In genomic region chr2:24962304-24963000, GRCm38 (mm10) we compare ENCODE assay signal across 8 mouse cellular contexts. TPM values are rescaled to one million over a fixed set of nuclear protein-coding genes. Genes with fewer than 3 reads are reported as not detected.
A peak's percentile ranks its signal among the peaks of the same experiment; 100 is the strongest.
DNase-seq lines count a peak whose midpoint lies in the region; ATAC-seq and TF ChIP-seq lines count a peak whose summit lies in the region.

Gene Dph7, plus strand, starts transcription at chr2:24962400.

- peak; percentile 58 for TF ChIP-seq POLR2A in olfactory bulb, adult 2 months (IDR thresholded peaks at IDR 0.05; ENCODE audit: insufficient read depth, low read depth, low read length)
- TF ChIP-seq POLR2A in thymus, adult 2 months (IDR thresholded peaks at IDR 0.05; ENCODE audit: control insufficient read depth, extremely low read depth, insufficient read depth, low read length, poor library complexity): peak; percentile 58

- WGBS in forebrain, embryonic 15.5 days: under 1% methylated on average over 28 of the region's 28 CpGs
- under 1% methylated on average over 28 of the region's 28 CpGs for WGBS in lung, embryonic 14.5 days
- WGBS in olfactory bulb, adult 2 months: under 1% methylated on average over 28 of the region's 28 CpGs
- 1% methylated on average over 28 of the region's 28 CpGs for WGBS in thymus, adult 2 months

- TF ChIP-seq CTCF in layer of hippocampus, adult 2 months (conservative IDR thresholded peaks at IDR 0.05): peak; percentile 92
- TF ChIP-seq CTCF in lung, embryonic 14.5 days (IDR thresholded peaks at IDR 0.05; ENCODE audit: low read depth): peak; percentile 94
- peak; percentile 92 for TF ChIP-seq CTCF in olfactory bulb, adult 2 months (IDR thresholded peaks at IDR 0.05; ENCODE audit: insufficient read depth, low read depth, low read length)
- peak; percentile 92 for TF ChIP-seq CTCF in thymus, adult 2 months (IDR thresholded peaks at IDR 0.05; ENCODE audit: borderline replicate concordance, control insufficient read depth, extremely low read depth, insufficient read depth, low read length, poor library complexity)

- peaks cover 51% of the 10 kb centered on the region for H3K36me3 ChIP-seq in forebrain, embryonic 15.5 days
- H3K36me3 ChIP-seq in lung, embryonic 14.5 days (ENCODE audit: insufficient read depth): peaks cover 53% of the 10 kb centered on the region
- peaks cover 28% of the 10 kb centered on the region; the same call in 1 of the 2 replicates for H3K36me3 ChIP-seq in thymus, adult 2 months (ENCODE audit: control insufficient read depth, insufficient read depth, low read length)

- H3K27me3 ChIP-seq in forebrain, embryonic 15.5 days: no peaks in the 10 kb centered on the region
- no peaks in the 10 kb centered on the region for H3K27me3 ChIP-seq in lung, embryonic 14.5 days (ENCODE audit: insufficient read depth, low read length)
- no peaks in the 10 kb centered on the region for H3K27me3 ChIP-seq in thymus, adult 2 months (ENCODE audit: control insufficient read depth, insufficient read depth, low read length)

- peak within 1 kb of the TSS; percentile 89 for H3K4me3 ChIP-seq in forebrain, embryonic 15.5 days
- H3K4me3 ChIP-seq in layer of hippocampus, adult 2 months: peak within 1 kb of the TSS; percentile 90
- peak within 1 kb of the TSS; percentile 76 for H3K4me3 ChIP-seq in lung, embryonic 14.5 days (ENCODE audit: low read depth, low read length)
- peak within 1 kb of the TSS; percentile 85 for H3K4me3 ChIP-seq in olfactory bulb, adult 2 months (ENCODE audit: insufficient read depth, low read depth, low read length)
- H3K4me3 ChIP-seq in thymus, adult 2 months (ENCODE audit: control insufficient read depth, insufficient read depth, low read length): peak within 1 kb of the TSS; percentile 98

- peak within 1 kb of the TSS; percentile 91 for H3K9ac ChIP-seq in forebrain, embryonic 15.5 days (replicated peaks)
- peak within 1 kb of the TSS; percentile 83 for H3K9ac ChIP-seq in lung, embryonic 14.5 days

- ATAC-seq in forebrain, embryonic 15.5 days (replicated peaks): peak; percentile 91
- peak; percentile 89 for ATAC-seq in lung, embryonic 14.5 days (ENCODE audit: insufficient read depth)

- H3K4me1 ChIP-seq in forebrain, embryonic 15.5 days: peaks cover 12% of the 10 kb centered on the region
- H3K4me1 ChIP-seq in lung, embryonic 14.5 days (ENCODE audit: insufficient read depth): no peaks in the 10 kb centered on the region
- peaks cover 2% of the 10 kb centered on the region; the same call in 1 of the 2 replicates for H3K4me1 ChIP-seq in olfactory bulb, adult 2 months (ENCODE audit: control insufficient read depth, insufficient read depth, low read length)
- peaks cover 6% of the 10 kb centered on the region for H3K4me1 ChIP-seq in thymus, adult 2 months (replicated peaks; ENCODE audit: control insufficient read depth, insufficient read depth, low read length)

- H3K27ac ChIP-seq in forebrain, embryonic 15.5 days (replicated peaks): peak within 1 kb of the TSS; percentile 70
- H3K27ac ChIP-seq in layer of hippocampus, adult 2 months: peak within 1 kb of the TSS; percentile 92
- H3K27ac ChIP-seq in lung, embryonic 14.5 days (ENCODE audit: low read depth): 0 out of 2 replicates have a peak within 1 kb of the TSS, but pooled peaks have one; percentile 33
- peak within 1 kb of the TSS; percentile 19; the same call in 1 of the 2 replicates for H3K27ac ChIP-seq in olfactory bulb, adult 2 months (ENCODE audit: insufficient read depth, low read depth, low read length)
- no peak within 1 kb of the TSS for H3K27ac ChIP-seq in thymus, adult 2 months (ENCODE audit: control insufficient read depth, insufficient read depth, low read length)

- peak within 1 kb of the TSS; percentile 66 for H3K4me2 ChIP-seq in forebrain, embryonic 15.5 days (replicated peaks)
- peak within 1 kb of the TSS; percentile 61 for H3K4me2 ChIP-seq in lung, embryonic 14.5 days

- H3K9me3 ChIP-seq in forebrain, embryonic 15.5 days: no peaks in the 10 kb centered on the region
- no peaks in the 10 kb centered on the region for H3K9me3 ChIP-seq in lung, embryonic 14.5 days (ENCODE audit: low read depth, low read length)

- peak; percentile 90 for DNase-seq in ES-CJ7 (ENCODE audit: low read depth, low spot score)
- peak; percentile 82 for DNase-seq in cerebellum, adult 11 months
- DNase-seq in heart, postnatal 25 days (ENCODE audit: low spot score): peak; percentile 58
- peak; percentile 90 to 92 for DNase-seq in layer of hippocampus, adult 2 months (ENCODE audit: low spot score in 2 of 2)
- DNase-seq in lung, embryonic 14.5 days: peak; percentile 94
- peak; percentile 88 for DNase-seq in thymus, adult 2 months

- intact Hi-C loops in heart, postnatal 25 days (cut with DNase I): loop anchor here (10.0 kb wide), 1 partner anchor 222 kb away; the partner anchor contains the start of gene Nrarp

RNA-seq across cellular contexts. Expression of gene Dph7, which starts in this region (rescaled TPM):
- polyA plus RNA-seq in forebrain, embryonic 15.5 days (2015; fragmentation: Nextera tagmentation; extraction: Ambion mirVana): 42.7 and 44.7 TPM in 2 replicates
- total RNA-seq in heart, postnatal 25 days (2021): 1 to 10 TPM; 3.3 to 4.0 TPM
- total RNA-seq in layer of hippocampus, adult 2 months (2021): 10 to 100 TPM; 30.5 to 39.6 TPM
- polyA plus RNA-seq in lung, embryonic 14.5 days (2014; fragmentation: Nextera tagmentation; extraction: Ambion mirVana): 26.4 and 29.3 TPM in 2 replicates
- polyA plus RNA-seq in olfactory bulb, adult 2 months (2012; ENCODE audit: insufficient read depth, insufficient read length, low replicate concordance, missing spikeins): not detected in 2 replicates
- 27.2 and 31.2 TPM in 2 replicates for polyA plus RNA-seq in thymus, adult 2 months (2012; rRNA removed)

Comparison
In these comparisons a context has a peak if more than half of its experiments do, and no peak if none do; other contexts are left out.
1. RNA of gene Dph7 (total RNA-seq): 30.5 to 39.6 TPM in layer of hippocampus, adult 2 months; 3.3 to 4.0 TPM in heart, postnatal 25 days; every median in the first group is over 4 times any median in the second.
2. RNA of gene Dph7 (polyA plus RNA-seq): 42.7 to 44.7 TPM in forebrain, embryonic 15.5 days, 27.2 to 31.2 TPM in thymus, adult 2 months and 26.4 to 29.3 TPM in lung, embryonic 14.5 days; not detected in olfactory bulb, adult 2 months; every median in the first group is over 10 times any median in the second.
3. Peak in every context shown above with its lines, with median percentiles within 50 percentile points of each other: DNase-seq, H3K4me3 ChIP-seq and CTCF ChIP-seq.